Mouse (Mus musculus) embryonic facial prominence, embryonic 14.5 days (tissue): ENCODE data around the gene Efl1. TPM values are rescaled to one million over a fixed set of nuclear protein-coding genes. Genes with fewer than 3 reads are reported as not detected.

Experiments
- ATAC-seq: fragments of 200-750 bp; cut with Nextera tagmentation; 2 replicates; pipeline ENCODE4 v1.8.0; 2017; ENCODE audit warnings: low read depth, moderate number of reproducible peaks, moderate TSS enrichment
- DNase-seq: peaks from one replicate; pipeline ENCODE4 v3.0.0-alpha.2; 2015; ENCODE audit warnings: low spot score
- H3K27ac ChIP-seq: fragments of 300-500 bp; sonication (generic); replicated peaks from 2 replicates; pipeline ENCODE4 v1.5.1; 2014; ENCODE audit warnings: low read depth, mild to moderate bottlenecking, low read length, moderate library complexity
- H3K27me3 ChIP-seq: fragments of 300-500 bp; sonication (generic); replicated peaks from 2 replicates; pipeline ENCODE4 v1.6.1; 2014; ENCODE audit warnings: low read length; ENCODE audit not compliant: control insufficient read depth, insufficient read depth
- H3K36me3 ChIP-seq: fragments of 300-500 bp; sonication (generic); 2 replicates; pipeline ENCODE4 v1.6.1; 2014; ENCODE audit warnings: low read length, mixed read lengths; ENCODE audit not compliant: control insufficient read depth, insufficient read depth
- H3K4me1 ChIP-seq: fragments of 300-500 bp; sonication (generic); 2 replicates; pipeline ENCODE4 v1.6.1; 2014; ENCODE audit warnings: antibody characterized with exemption, low read length; ENCODE audit not compliant: control insufficient read depth, insufficient read depth
- H3K4me2 ChIP-seq: fragments of 300-500 bp; sonication (generic); 2 replicates; pipeline ENCODE4 v1.6.1; 2014; ENCODE audit warnings: low read depth, mild to moderate bottlenecking, low read length, moderate library complexity, mixed read lengths
- H3K4me3 ChIP-seq: fragments of 300-500 bp; sonication (generic); 2 replicates; pipeline ENCODE4 v1.5.1; 2014; ENCODE audit warnings: low read depth, mild to moderate bottlenecking, low read length
- H3K9ac ChIP-seq: fragments of 300-500 bp; sonication (generic); 2 replicates; pipeline ENCODE4 v1.6.1; 2014; ENCODE audit warnings: low read depth, mild to moderate bottlenecking, low read length, moderate library complexity, mixed read lengths
- H3K9me3 ChIP-seq: fragments of 300-500 bp; sonication (generic); 2 replicates; pipeline ENCODE4 v1.6.1; 2016; ENCODE audit warnings: low read length; ENCODE audit not compliant: control insufficient read depth
- WGBS: fragments of 180-500 bp; shearing (Covaris S2); extraction: QIAGEN DNeasy Blood & Tissue Kit; methylation state at CpG from one replicate; pipeline ENCODE4 v1.1.7; 2014; 5-methylcytosine and 5-hydroxymethylcytosine counted together
- polyA plus RNA-seq: library from polyadenylated mRNA; unstranded; fragments of >200 nt; fragmentation: Nextera tagmentation; extraction: Ambion mirVana; gene quantifications from 2 replicates; pipeline ENCODE4 v1.2.1, GENCODE M21; 2014

The Efl1 gene
- polyA plus RNA-seq, 1 experiment from 2014 or later: 19.8 TPM

DNA sequence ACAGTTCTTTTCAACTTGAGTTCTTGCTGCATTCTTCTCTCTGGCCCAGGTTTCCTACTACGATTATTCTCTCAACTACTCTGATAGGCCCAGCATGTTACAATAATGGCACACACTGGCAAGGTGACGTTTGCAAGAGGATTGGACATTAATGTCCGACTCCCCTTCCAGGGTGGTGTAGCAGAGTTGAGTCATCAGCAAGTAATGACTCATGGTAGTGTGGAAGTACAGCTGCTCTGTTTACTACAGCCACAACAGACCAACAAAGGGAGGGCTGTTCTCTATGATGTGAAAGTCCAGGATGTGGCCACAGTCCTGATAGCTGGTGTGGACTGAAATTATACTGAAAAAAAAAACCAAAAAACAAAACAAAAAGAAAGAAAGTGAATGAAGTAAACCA lies 16.2 kb downstream of the Efl1 start:
- Histone ChIP-seq H3K4me1 (peaks cover 6% of the 10 kb centered on the region; the same call in 1 of the 2 replicates), H3K9me3 (0 out of 2 replicates have a peak, but pooled peaks cover 7% of the 10 kb centered on the region), H3K4me3 (no peak overlapping the region), H3K9ac (no peak overlapping the region), H3K27me3 (no peaks in the 10 kb centered on the region), H3K27ac (no peak overlapping the region), H3K36me3 (peaks cover 27% of the 10 kb centered on the region), H3K4me2 (no peak overlapping the region)
- WGBS: 84% methylated on average over 3 of the region's 3 CpGs
- ATAC-seq (no peak), DNase-seq (no peak)

DNA sequence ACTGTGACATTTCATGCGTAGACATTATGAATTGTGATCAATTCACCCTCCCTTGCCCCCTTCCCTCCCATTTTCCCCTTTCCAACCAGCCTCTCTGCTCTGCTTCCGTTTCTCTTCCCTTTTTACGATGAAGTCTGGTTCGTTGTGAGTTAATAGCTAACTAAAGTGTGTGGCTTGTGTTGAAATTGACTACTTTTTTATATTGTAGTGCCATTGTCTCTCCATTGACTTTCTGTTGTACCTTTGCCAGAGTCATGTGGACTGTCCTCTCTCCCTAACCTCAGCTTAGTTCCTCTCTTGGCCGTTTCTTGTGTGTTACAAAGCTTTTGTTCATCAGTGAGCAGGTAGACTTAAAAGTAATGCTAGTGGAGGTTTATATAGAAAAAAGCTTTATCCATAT lies 27.6 kb downstream of the Efl1 start:
- H3K27ac ChIP-seq: no peak overlapping the region
- no peak overlapping the region for H3K9ac ChIP-seq
- no peak for ATAC-seq
- 86% methylated on average over 5 of the region's 5 CpGs for WGBS
- no peak for DNase-seq
- no peaks in the 10 kb centered on the region for H3K27me3 ChIP-seq
- peaks cover 37% of the 10 kb centered on the region for H3K36me3 ChIP-seq
- H3K4me3 ChIP-seq: no peak overlapping the region
- no peaks in the 10 kb centered on the region for H3K4me1 ChIP-seq
- no peak overlapping the region for H3K4me2 ChIP-seq
- H3K9me3 ChIP-seq: no peaks in the 10 kb centered on the region

- 71% methylated on average over 6 of the region's 6 CpGs for WGBS
- H3K4me1 ChIP-seq: no peaks in the 10 kb centered on the region
- no peak overlapping the region for H3K4me2 ChIP-seq
- peak; percentile 66 for DNase-seq
- H3K27ac ChIP-seq: no peak overlapping the region
- 0 out of 2 replicates have a peak, but pooled peaks have one; percentile 41 for ATAC-seq
- H3K36me3 ChIP-seq: peaks cover 35% of the 10 kb centered on the region
- H3K27me3 ChIP-seq: no peaks in the 10 kb centered on the region
- no peaks in the 10 kb centered on the region for H3K9me3 ChIP-seq
- no peak overlapping the region for H3K9ac ChIP-seq
- no peak overlapping the region for H3K4me3 ChIP-seq
These were observed 28.4 kb downstream of the Efl1 start for GRCm38 (mm10) chr7:82676834-82677233.

DNA sequence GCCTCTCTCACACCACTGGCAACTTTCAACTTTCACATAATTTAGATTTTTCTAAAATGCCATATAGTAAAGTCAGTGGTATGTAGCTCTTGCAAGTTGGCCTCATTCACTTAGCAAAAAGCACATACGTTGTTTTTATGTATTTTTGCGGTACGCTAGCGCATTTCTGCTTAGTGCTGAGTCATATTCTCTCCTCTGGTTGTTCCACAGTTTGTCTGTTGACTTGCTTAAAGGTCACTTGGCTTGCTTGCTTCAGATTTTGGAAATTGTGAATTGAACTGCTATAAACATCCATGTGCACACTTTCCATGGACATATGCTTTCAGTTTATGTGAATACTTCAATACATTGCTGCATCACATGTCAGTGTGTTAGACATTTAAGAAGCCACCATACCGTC lies 31.5 kb downstream of the Efl1 start:
- no peak overlapping the region for H3K4me3 ChIP-seq
- H3K4me1 ChIP-seq: no peaks in the 10 kb centered on the region
- peak; percentile 26 for DNase-seq
- H3K9ac ChIP-seq: no peak overlapping the region
- 81% methylated on average over 5 of the region's 5 CpGs for WGBS
- no peak overlapping the region for H3K4me2 ChIP-seq
- H3K36me3 ChIP-seq: peaks cover 33% of the 10 kb centered on the region
- no peak for ATAC-seq
- H3K27me3 ChIP-seq: no peaks in the 10 kb centered on the region
- no peaks in the 10 kb centered on the region for H3K9me3 ChIP-seq
- H3K27ac ChIP-seq: no peak overlapping the region

- WGBS: 46% methylated on average over 3 of the region's 3 CpGs
- peak; percentile 88 for DNase-seq
- no peaks in the 10 kb centered on the region for H3K9me3 ChIP-seq
- H3K9ac ChIP-seq: no peak overlapping the region
- peak; percentile 90 for ATAC-seq
- H3K4me1 ChIP-seq: no peaks in the 10 kb centered on the region
- no peak overlapping the region for H3K4me2 ChIP-seq
- no peaks in the 10 kb centered on the region for H3K27me3 ChIP-seq
- H3K27ac ChIP-seq: no peak overlapping the region
- H3K36me3 ChIP-seq: peaks cover 42% of the 10 kb centered on the region
- no peak overlapping the region for H3K4me3 ChIP-seq
These were observed 40.3 kb downstream of the Efl1 start for GRCm38 (mm10) chr7:82688736-82689135.

DNA sequence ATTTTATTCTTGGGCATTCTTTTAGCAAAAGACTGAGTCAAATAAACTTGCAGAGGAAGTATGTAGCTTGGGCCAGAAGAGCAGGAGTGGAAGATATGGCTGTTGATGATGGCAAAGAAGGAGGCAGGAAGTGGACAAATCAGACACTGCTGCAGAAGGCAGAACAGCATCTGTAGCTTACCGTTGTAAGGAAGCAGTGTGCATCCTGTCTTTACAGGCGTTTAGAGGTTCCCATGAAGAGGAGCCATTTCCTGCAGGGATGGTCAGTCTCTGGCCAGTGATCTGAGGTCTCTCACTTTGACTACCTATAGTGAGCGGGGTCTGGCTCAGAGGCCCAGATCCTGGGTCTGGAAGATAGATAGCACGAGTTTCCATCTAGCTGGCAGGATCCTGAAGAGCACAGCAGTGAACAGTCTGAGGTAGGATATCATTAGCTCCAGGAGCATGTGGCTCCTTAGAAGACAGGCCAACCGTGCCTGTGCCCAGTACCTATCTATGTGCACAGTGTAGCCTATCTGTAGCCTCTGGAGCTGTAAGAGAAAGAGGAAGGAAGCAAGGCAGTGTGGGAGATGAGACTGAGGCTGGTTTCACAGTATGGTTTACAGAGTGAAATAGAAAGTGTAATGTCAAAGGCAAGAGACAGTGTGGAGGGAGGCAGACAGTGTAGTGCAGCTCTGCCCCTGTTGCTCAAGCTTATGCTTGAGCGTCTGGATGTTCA lies 42.8 kb downstream of the Efl1 start:
- no peak overlapping the region for H3K4me2 ChIP-seq
- no peak overlapping the region for H3K9ac ChIP-seq
- H3K9me3 ChIP-seq: no peaks in the 10 kb centered on the region
- no peak overlapping the region for H3K27ac ChIP-seq
- DNase-seq (no peak), ATAC-seq (no peak)
- WGBS: 70% methylated on average over 6 of the region's 6 CpGs
- no peaks in the 10 kb centered on the region for H3K4me1 ChIP-seq
- H3K36me3 ChIP-seq: peaks cover 43% of the 10 kb centered on the region
- H3K27me3 ChIP-seq: no peaks in the 10 kb centered on the region
- H3K4me3 ChIP-seq: no peak overlapping the region

- peaks cover 45% of the 10 kb centered on the region for H3K36me3 ChIP-seq
These were observed 49.3 kb downstream of the Efl1 start for GRCm38 (mm10) chr7:82697668-82698067.

DNA sequence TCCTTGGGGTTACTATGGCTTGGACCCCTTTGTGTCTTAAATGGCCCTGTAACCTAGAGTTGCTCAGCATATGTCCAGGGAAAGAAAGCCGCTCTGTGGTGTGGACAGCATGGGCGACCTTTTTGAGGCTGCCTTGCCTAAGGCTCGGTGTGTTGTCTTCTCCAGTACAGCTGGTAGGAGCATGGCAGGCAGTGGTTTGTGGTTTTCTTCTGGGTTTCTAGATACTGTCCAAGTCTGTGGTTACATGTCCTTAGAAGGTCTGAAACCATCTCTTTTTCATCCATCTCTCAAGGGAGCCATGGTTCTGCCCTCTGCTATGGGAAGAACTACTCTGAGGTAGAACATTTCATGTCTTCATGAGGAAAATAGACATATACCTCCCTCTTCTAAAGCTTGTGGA lies 50.6 kb downstream of the Efl1 start:
- ATAC-seq: no peak

More at GRCm38 (mm10) chr7:82697668-82698067, 49.3 kb downstream of the Efl1 start:
- DNase-seq (no peak), ATAC-seq (no peak)
- WGBS: 75% methylated on average over 8 of the region's 8 CpGs
- Histone ChIP-seq H3K9ac (no peak overlapping the region), H3K9me3 (no peaks in the 10 kb centered on the region), H3K27ac (no peak overlapping the region), H3K4me1 (no peaks in the 10 kb centered on the region), H3K4me3 (no peak overlapping the region), H3K4me2 (no peak overlapping the region), H3K27me3 (no peaks in the 10 kb centered on the region)

More for the DNA sequence above, 50.6 kb downstream of the Efl1 start:
- Histone ChIP-seq H3K9me3 (no peaks in the 10 kb centered on the region), H3K4me3 (no peak overlapping the region), H3K4me2 (no peak overlapping the region), H3K4me1 (peaks cover 3% of the 10 kb centered on the region; the same call in 1 of the 2 replicates), H3K9ac (no peak overlapping the region), H3K27me3 (no peaks in the 10 kb centered on the region), H3K36me3 (peaks cover 32% of the 10 kb centered on the region), H3K27ac (no peak overlapping the region)
- no peak for DNase-seq
- 95% methylated on average over 3 of the region's 3 CpGs for WGBS
